34 mouse cellular contexts compared by ENCODE assay signal in the genomic region with DNA sequence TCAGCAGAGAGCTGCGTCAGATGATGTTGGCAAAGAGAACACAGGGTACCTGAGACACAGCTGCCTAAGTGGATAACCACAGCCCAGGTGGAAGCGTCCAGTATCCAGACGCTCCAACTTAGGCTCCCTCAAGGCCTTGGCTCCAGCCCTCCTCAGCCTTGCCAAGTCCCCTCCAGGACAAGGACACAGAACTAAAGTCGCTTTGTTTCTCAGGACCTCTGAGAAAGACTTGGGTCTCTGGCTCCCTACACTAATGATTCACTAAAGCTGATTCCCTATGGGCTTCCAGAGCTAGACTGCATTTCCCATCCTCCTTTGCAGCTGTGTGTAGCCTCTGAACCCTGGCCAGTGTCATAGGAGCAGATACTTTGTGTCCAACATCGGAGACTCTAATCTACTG. TPM values are rescaled to one million over a fixed set of nuclear protein-coding genes. Genes with fewer than 3 reads are reported as not detected.
A peak's percentile ranks its signal among the peaks of the same experiment; 100 is the strongest.
DNase-seq lines count a peak whose midpoint lies in the region; ATAC-seq and TF ChIP-seq lines count a peak whose summit lies in the region.
"Had no signal": no experiment of that assay in that cellular context is flagged by ENCODE, and none has a peak within 500 bp of the region (broad histone marks: within the 10 kb centered on the region; RNA-seq: fewer than 3 reads in every experiment).

No protein-coding gene starts in this region.

- WGBS in kidney, embryonic 14.5 days: 81% methylated on average over 5 of the region's 5 CpGs

- no peak for TF ChIP-seq EP300 in ES-Bruce4 (IDR thresholded peaks at IDR 0.05; ENCODE audit: insufficient read depth, low read depth, low read length)

- ATAC-seq in cerebellum, adult (ENCODE audit: insufficient number of reproducible peaks, low FRiP score, low TSS enrichment): no peak
- no peak for ATAC-seq in kidney, embryonic 14.5 days (ENCODE audit: low FRiP score, low TSS enrichment)
- ATAC-seq: CD4-positive, CD25-positive, alpha-beta regulatory T cell, adult 4 months; forebrain, embryonic 15.5 days; intestine, embryonic 16.5 days; midbrain, embryonic 13.5 days had no signal

- H3K27ac ChIP-seq in kidney, embryonic 14.5 days (ENCODE audit: low read depth, low read length): no peak overlapping the region
- peak overlapping the region; percentile 88 for H3K27ac ChIP-seq in ES-Bruce4 (ENCODE audit: insufficient read depth, low read length)
- H3K27ac ChIP-seq: embryonic facial prominence, embryonic 12.5 days; forebrain, embryonic 10.5 days; forebrain, embryonic 15.5 days; heart, embryonic 10.5 days; heart, embryonic 15.5 days; hindbrain, embryonic 12.5 days; layer of hippocampus, adult 2 months; liver, embryonic 14.5 days; macrophage; midbrain, embryonic 13.5 days; neural tube, embryonic 13.5 days; stomach, embryonic 15.5 days had no signal

- no peaks in the 10 kb centered on the region for H3K36me3 ChIP-seq in kidney, embryonic 14.5 days (ENCODE audit: control insufficient read depth, insufficient read depth, low read length)
- H3K36me3 ChIP-seq in ES-Bruce4 (ENCODE audit: control insufficient read depth, insufficient read depth, low read length, poor library complexity, severe bottlenecking): no peaks in the 10 kb centered on the region
- H3K36me3 ChIP-seq: embryonic facial prominence, embryonic 12.5 days; forebrain, embryonic 10.5 days; forebrain, embryonic 15.5 days; heart, embryonic 10.5 days; heart, embryonic 15.5 days; hindbrain, embryonic 12.5 days; midbrain, embryonic 13.5 days; neural tube, embryonic 13.5 days; stomach, embryonic 15.5 days had no signal

- no peak overlapping the region for H3K9ac ChIP-seq in kidney, embryonic 14.5 days (ENCODE audit: low read depth, low read length)
- peak overlapping the region; percentile 4 for H3K9ac ChIP-seq in ES-Bruce4 (ENCODE audit: low read depth, poor library complexity, severe bottlenecking)
- H3K9ac ChIP-seq: embryonic facial prominence, embryonic 12.5 days; forebrain, embryonic 15.5 days; heart, embryonic 15.5 days; hindbrain, embryonic 12.5 days; liver, embryonic 14.5 days; midbrain, embryonic 13.5 days; neural tube, embryonic 13.5 days; stomach, embryonic 15.5 days had no signal

- H3K4me3 ChIP-seq in kidney, embryonic 14.5 days (ENCODE audit: low read length): no peak overlapping the region
- no peak overlapping the region; the same call in 1 of the 2 replicates for H3K4me3 ChIP-seq in ES-Bruce4 (ENCODE audit: low read depth, low read length)
- H3K4me3 ChIP-seq: embryonic facial prominence, embryonic 12.5 days; forebrain, embryonic 10.5 days; forebrain, embryonic 15.5 days; heart, embryonic 10.5 days; heart, embryonic 15.5 days; hindbrain, embryonic 12.5 days; layer of hippocampus, adult 2 months; midbrain, embryonic 13.5 days; neural tube, embryonic 13.5 days; stomach, embryonic 15.5 days had no signal

- no peak for TF ChIP-seq POLR2A in ES-Bruce4 (IDR thresholded peaks at IDR 0.05; ENCODE audit: insufficient read depth, low read length)

- DNase-seq in cerebellum, adult 8-10 months: peak; percentile 12
- DNase-seq in kidney, postnatal 10 days: peak; percentile 10
- DNase-seq in testis, postnatal 14 days (ENCODE audit: low spot score): peak; percentile 68
- no peak for DNase-seq in spleen, adult 18-20 months
- DNase-seq: adrenal gland, postnatal 10 days; cerebellum, adult 9-11 months; embryo, embryonic 11 days; kidney, adult 8-10 months; kidney, postnatal 36 days; left cerebral cortex, postnatal 4 days; liver; lung, adult 2 months; lung, postnatal 10 days; right cerebral cortex, postnatal 14 days; thymus, adult 2 months; thymus, postnatal 36 days had no signal

- H3K27me3 ChIP-seq in kidney, embryonic 14.5 days (ENCODE audit: control insufficient read depth, insufficient read depth, low read length): no peaks in the 10 kb centered on the region
- H3K27me3 ChIP-seq in ES-Bruce4 (ENCODE audit: control insufficient read depth, insufficient read depth, low read length, poor library complexity, severe bottlenecking): no peaks in the 10 kb centered on the region
- H3K27me3 ChIP-seq: embryonic facial prominence, embryonic 12.5 days; forebrain, embryonic 15.5 days; heart, embryonic 15.5 days; hindbrain, embryonic 12.5 days; midbrain, embryonic 13.5 days; neural tube, embryonic 13.5 days; stomach, embryonic 15.5 days had no signal

- no peaks in the 10 kb centered on the region for H3K9me3 ChIP-seq in kidney, embryonic 14.5 days (ENCODE audit: control insufficient read depth, low read length)
- no peaks in the 10 kb centered on the region for H3K9me3 ChIP-seq in ES-Bruce4 (replicated peaks; ENCODE audit: control insufficient read depth, insufficient read depth, low read length, poor library complexity, severe bottlenecking)
- H3K9me3 ChIP-seq: embryonic facial prominence, embryonic 12.5 days; forebrain, embryonic 10.5 days; forebrain, embryonic 15.5 days; G1E; heart, embryonic 10.5 days; heart, embryonic 15.5 days; hindbrain, embryonic 12.5 days; midbrain, embryonic 13.5 days; neural tube, embryonic 13.5 days; stomach, embryonic 15.5 days had no signal

- TF ChIP-seq CTCF in ES-Bruce4 (IDR thresholded peaks at IDR 0.05; ENCODE audit: low read depth, low read length): no peak

- H3K4me1 ChIP-seq in kidney, embryonic 14.5 days (ENCODE audit: control insufficient read depth, insufficient read depth, low read length): peaks cover 2% of the 10 kb centered on the region; the same call in 1 of the 2 replicates
- H3K4me1 ChIP-seq in ES-Bruce4 (ENCODE audit: control insufficient read depth, insufficient read depth, low read length): peaks cover 9% of the 10 kb centered on the region

- H3K4me2 ChIP-seq in kidney, embryonic 14.5 days (replicated peaks; ENCODE audit: low read depth, low read length): no peak overlapping the region
- H3K4me2 ChIP-seq: embryonic facial prominence, embryonic 12.5 days; forebrain, embryonic 15.5 days; heart, embryonic 15.5 days; hindbrain, embryonic 12.5 days; midbrain, embryonic 13.5 days; neural tube, embryonic 13.5 days; stomach, embryonic 15.5 days had no signal

RNA-seq across cellular contexts. Expression of gene Capns1, which starts 1.6 kb away (rescaled TPM):
- polyA plus RNA-seq in kidney, embryonic 14.5 days (2014; fragmentation: Nextera tagmentation; extraction: Ambion mirVana): 83.1 and 120 TPM in 2 replicates
- 359 and 396 TPM in 2 replicates for polyA plus RNA-seq in ES-Bruce4 (2011; ENCODE audit: insufficient read depth, insufficient read length, low read depth, missing spikeins)

RNA-seq across cellular contexts. Expression of gene Cox7a1, which starts 16.3 kb away (rescaled TPM):
- 4.5 TPM in 2 replicates for polyA plus RNA-seq in kidney, embryonic 14.5 days (2014; fragmentation: Nextera tagmentation; extraction: Ambion mirVana)
- 21.7 and 21.8 TPM in 2 replicates for polyA plus RNA-seq in ES-Bruce4 (2011; ENCODE audit: insufficient read depth, insufficient read length, low read depth, missing spikeins)

RNA-seq across cellular contexts. Expression of gene Zfp146, which starts 30.6 kb away (rescaled TPM):
- polyA plus RNA-seq in kidney, embryonic 14.5 days (2014; fragmentation: Nextera tagmentation; extraction: Ambion mirVana): 20.2 and 23.0 TPM in 2 replicates
- 44.4 and 46.2 TPM in 2 replicates for polyA plus RNA-seq in ES-Bruce4 (2011; ENCODE audit: insufficient read depth, insufficient read length, low read depth, missing spikeins)

RNA-seq across cellular contexts. Expression of gene Polr2i, which starts 31.5 kb away (rescaled TPM):
- 173 and 268 TPM in 2 replicates for polyA plus RNA-seq in kidney, embryonic 14.5 days (2014; fragmentation: Nextera tagmentation; extraction: Ambion mirVana)
- 58.7 and 65.4 TPM in 2 replicates for polyA plus RNA-seq in ES-Bruce4 (2011; ENCODE audit: insufficient read depth, insufficient read length, low read depth, missing spikeins)

RNA-seq across cellular contexts. Expression of gene Tbcb, which starts 31.9 kb away (rescaled TPM):
- polyA plus RNA-seq in kidney, embryonic 14.5 days (2014; fragmentation: Nextera tagmentation; extraction: Ambion mirVana): 174 and 199 TPM in 2 replicates
- polyA plus RNA-seq in ES-Bruce4 (2011; ENCODE audit: insufficient read depth, insufficient read length, low read depth, missing spikeins): 86.6 and 90.0 TPM in 2 replicates

Comparison
In these comparisons a context has a peak if more than half of its experiments do, and no peak if none do; other contexts are left out.
1. DNase-seq: peak in cerebellum, adult 8-10 months (single experiment), kidney, postnatal 10 days (single experiment) and testis, postnatal 14 days (single experiment); none in spleen, adult 18-20 months (0 of 2).